Mouse (Mus musculus): ENCODE results near the gene Svep1.

The Svep1 gene

DNA sequence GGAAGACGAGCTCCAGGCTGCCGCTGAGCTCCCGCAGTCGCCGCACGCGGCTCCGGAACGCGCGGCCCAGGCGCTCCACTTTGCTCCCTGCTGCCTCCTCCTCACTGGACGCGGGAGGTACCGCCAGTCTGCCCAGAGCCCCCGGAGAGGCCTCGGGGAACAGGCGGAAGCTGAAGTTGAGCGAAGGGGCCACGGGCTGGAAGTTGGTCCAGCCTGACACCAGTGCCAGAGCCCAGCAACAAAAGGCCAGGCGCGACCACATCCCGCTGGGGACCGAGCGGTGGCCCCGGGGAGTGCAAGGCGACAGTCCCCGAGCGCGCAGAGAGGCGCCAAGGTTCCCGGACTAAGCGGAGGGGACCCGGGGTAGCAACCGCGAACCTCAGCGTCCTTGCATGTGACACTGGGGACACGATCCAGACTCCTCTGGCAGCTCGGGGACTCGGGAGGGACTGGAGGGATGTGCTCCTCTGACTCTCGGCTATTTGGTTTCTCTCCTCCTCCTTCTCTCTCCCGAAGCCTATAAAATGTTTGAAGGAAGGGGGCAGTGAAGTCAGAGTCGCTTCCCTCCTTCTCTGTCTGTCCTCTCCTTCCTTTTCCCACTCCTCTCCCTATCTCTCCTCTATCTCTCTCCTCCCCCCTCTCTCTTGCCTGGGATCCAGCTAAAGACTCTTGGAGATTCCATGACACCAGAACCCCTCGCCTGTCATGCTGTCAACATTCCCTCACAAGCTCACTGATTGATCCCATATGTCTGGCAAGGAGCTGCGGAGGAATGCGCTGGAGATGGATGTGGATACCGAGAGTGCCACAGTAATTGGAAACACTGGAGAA, at the start of gene Svep1:
Gene Svep1 (minus strand): TSS at position 745 of the 831 bp plus-strand sequence.
- DNase-seq (ENCODE audit: low spot score in 2 of 2), result no peak

DNA sequence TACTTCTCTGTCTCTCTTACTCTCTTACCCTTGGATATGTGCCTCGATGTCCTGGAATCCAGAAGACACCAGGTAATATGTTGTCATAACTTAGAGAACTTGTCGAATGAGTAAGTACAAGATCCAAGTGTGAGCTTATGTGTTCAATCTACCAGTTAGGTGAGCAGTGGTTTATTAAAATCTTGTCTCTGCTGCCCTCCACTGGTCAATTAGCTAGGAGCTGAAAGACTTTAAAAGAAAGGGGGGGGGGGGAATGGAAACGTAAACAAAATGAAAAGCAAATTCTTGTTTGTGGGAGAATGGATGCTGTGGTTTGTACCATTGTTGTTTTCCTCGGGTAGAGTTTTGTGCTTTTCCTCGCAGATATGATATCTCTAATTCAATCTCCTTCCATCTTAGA, 46.8 kb upstream of the Svep1 start:
- DNase-seq (ENCODE audit: low spot score in 2 of 2), result no peak

DNA sequence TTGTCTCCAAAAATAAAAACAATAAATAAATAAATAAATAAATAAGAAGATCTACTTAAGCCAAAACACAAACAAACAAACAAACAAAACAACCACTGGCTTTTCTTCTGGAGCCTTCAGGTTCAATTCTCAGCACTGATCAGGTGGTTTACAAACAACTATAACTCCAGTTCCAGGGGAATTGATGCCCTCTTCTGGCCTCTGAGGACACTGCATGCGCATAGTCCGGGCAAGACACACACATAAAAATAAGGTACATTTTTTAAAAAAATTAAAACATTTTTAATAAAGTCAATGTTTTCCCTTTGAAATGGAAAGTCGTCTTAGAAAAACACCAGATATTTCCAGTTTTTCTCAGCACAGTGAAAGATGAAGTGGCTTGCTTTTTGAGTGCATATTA, 45.7 kb upstream of the Svep1 start:
- no peak for DNase-seq (ENCODE audit: low spot score in 2 of 2)

DNA sequence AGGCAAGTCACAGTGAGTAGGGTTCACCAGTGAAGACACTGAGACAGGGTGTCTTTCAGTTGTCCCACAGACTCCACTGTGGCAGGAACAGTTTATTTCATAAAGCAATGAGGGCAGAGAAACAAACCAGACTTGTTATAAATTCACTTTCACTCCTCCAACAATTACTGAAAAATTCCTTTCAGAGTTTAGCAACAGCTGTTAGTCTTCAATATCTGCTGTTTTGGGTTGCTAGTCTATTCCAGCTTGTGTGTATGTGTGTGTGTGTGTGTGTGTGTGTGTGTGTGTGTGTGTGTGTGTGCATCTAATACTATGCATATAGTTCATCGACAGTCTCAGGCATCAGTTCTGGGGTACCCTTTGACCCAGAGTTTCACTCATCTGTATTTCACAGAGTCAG, 38.9 kb upstream of the Svep1 start:
- no peak for DNase-seq (ENCODE audit: low spot score in 2 of 2)

DNA sequence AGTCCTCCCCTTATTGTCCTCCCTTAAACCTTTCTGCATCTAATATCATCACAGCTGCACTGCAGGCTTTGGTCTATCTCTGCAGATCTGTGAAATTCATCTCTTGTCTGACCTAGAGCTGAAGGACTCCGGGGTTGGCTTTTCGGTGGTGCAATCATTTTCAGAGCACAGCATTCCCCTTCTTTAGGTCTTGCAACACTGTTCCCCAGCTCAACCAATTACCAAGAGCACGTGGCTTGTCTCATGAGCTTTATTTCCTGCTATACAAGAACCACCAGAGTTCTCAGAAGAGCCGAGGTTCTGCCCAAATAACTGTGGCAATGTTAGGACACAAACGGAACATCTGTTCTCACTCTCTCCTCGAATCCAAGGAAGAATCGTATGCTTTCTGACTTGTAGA, 33.8 kb upstream of the Svep1 start:
- DNase-seq (ENCODE audit: low spot score in 2 of 2), result no peak

DNA sequence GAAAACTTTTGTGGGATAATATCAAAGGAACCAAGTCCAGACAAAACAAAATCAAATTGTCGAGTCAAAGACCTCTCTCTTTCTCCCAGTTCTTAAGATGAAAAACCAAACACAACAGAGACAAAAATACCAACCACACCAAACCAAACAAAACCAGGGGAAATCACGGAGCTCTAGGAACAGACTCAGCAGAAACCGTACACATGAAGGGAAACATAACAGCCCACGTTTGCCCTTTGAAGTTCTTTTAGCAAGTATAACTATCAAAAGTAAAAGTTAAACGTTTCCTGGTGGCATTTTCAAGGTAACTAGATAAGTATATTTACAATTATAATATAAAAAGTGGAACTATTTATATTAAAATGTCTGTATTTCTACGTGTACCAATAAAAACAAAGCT, 29.2 kb upstream of the Svep1 start:
- DNase-seq (ENCODE audit: low spot score in 2 of 2), result no peak

DNA sequence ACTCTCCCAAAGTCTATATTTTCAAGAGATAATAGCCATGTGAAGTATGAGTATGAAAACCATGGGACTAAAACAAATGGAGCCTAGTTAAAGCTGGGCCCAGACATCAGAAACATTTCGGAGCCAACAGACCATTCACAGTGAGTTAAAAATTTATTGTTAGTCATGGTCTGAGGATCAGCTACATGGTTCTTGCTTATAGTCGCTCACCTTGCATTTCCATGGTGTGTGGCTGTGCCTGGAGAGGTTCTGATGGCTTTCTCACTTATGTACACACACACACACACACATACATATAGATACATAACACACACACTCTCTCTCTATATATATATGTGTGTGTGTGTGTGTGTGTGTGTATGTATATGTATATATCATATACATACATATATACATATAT, 16.8 kb upstream of the Svep1 start:
- no peak for DNase-seq (ENCODE audit: low spot score in 2 of 2)

DNA sequence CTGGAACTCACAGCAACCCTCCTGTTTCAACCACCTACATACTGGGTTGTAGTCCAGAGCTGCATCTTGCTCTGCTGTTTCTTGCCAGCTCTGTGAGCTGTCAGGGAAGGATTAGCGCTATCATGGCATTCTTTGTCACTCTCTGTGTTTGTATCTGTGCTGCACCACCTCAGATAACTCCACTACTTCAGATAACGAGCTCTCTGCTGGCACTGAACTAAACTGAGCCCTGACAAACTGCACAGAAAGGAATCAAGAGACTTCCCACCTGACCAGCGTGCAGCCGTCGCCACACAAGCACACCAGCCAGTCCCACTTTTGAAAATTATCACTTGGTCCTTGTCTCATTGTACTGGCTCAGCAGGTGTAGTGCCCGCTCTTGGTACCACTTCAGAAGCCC, 4.7 kb upstream of the Svep1 start:
- no peak for DNase-seq (ENCODE audit: low spot score in 2 of 2)

DNA sequence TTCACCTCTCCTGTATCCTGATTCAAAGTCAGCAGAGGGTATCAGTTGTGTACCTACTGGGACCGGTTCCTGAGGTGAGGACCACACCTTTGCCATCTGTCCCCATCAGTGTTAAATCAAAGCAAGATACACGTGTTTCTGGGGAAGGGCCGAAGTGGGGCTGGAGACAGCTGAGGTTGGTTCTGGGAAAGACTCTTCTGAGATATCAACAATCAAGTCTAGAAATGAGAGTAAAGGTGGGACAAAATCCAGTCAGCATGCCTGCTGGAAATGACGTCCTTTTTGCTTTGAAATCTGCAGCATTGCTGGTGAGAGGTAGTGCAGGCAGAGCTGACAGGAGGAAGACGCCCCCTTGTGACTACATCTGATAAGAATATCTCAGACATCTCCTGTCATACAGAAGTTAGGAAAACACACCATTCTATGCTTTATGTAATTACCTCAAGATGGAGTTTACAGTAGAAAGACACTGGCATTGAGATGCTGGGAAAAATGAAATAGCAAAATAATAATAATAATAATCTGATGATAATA, 4.0 kb upstream of the Svep1 start:
- DNase-seq (ENCODE audit: low spot score in 2 of 2), result no peak

DNA sequence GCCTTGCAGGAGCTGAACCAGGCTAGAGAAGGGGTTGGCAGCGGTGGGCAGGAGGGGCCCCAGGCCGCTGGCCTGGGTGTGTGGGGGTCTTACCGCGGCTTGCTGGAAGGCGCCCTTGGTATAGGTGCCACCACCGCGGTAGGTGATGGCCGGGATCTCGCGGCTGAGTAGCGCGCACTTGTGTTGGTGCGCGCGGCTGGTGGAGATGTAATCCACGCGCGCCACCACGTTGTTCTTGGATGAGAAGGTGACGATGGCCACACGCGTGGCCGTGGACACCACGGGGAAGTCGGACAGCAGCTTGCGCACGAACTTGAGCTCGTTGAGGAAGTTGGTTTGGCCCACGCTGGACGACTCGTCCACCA, 927 bp downstream of the Svep1 start:
- DNase-seq (ENCODE audit: low spot score in 2 of 2), result no peak

DNA sequence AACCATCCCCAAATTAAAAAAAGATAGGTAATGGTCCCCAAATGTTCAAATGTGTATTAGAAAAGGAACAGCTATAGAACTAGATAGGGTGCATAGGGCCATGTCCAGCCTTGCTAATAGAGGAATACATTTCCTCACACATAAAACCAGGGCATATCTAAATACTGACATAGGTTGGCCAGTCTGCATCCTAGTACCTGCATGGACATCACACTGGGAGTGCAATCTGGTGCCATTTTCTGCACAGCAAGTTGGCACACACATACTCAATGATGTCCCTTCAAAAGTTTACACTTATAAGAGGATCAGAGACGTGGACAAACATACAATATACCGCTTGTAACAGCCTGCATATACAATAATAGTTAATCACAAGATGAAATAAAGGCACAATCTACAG, 5.0 kb downstream of the Svep1 start:
- no peak for DNase-seq (ENCODE audit: low spot score in 2 of 2)

DNA sequence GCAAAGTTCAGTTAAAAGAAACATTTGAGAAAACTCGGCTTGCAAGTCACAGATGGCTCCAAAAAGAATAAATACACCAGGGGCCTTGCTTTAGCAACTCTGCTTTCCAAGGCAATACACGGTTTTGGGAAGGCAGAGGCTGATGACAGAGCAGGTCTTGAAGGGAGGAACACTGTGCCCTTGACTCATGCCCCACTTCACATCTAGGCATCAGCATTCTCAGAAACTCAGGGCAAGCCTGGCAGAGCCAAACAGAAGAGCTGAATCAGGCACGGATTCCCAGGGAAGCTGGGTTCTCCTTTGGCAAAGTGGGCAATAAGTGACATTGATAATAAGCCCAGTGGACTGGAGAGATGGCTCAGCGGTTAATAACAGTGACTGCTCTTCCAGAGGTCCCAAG, 5.8 kb downstream of the Svep1 start:
- no peak for DNase-seq (ENCODE audit: low spot score in 2 of 2)

DNA sequence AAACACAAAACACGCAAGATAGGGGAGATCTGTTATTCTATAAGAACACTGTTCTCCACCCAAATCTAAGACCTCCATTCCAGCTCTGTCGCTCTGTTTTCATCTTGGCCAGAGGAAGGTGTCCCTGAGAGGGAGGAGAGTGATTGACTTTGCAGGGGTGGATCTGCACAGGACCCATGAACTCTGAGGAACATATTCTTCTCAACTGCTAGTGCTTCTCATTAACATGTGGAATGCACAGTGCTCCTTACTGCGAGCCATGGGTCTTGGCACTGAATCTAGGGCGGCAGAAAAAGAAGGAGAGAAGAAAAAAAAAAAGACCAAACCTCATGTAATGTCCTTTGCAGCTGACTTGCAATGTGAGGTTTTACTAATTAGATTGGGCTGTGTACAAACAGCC, 9.4 kb downstream of the Svep1 start:
- DNase-seq (ENCODE audit: low spot score in 2 of 2), result no peak

DNA sequence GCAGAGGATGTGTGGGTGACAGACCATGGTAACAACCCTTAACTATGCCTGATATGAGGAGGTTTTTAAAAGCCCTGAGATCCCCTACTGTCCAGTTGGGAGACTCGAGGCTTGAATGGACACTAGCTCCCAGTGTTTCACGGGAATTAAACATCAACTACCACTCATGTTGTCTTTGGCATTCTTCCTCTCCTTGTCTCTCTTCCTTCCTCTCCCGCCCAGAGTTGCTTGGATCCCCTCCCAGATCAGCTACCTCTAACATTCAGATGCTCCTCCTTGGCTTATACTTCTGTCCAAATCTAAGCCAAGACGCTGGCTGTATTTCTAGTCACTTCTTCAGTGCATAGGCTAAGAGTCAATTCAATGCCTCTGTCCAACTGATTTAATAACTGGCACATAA, 9.9 kb downstream of the Svep1 start:
- no peak for DNase-seq (ENCODE audit: low spot score in 2 of 2)

DNA sequence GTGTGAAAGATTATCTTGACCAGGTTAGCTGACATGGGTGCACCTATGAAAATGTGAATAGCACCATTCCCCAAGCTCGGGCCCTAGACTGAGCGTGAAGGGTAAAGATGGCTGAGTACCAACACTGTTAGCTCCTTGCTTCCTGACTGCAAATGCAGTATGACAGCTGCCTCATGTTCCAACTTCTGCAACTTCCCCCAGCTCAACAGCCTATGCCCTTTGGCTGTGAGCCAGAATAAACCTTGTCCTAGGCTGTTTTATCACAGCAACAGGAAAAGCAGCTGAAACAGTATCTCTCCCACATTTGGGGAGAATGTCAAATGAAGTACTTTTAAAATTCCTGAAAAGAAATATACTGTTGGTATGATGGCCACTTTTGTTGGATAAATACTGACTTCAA, 10.7 kb downstream of the Svep1 start:
- no peak for DNase-seq (ENCODE audit: low spot score in 2 of 2)

DNA sequence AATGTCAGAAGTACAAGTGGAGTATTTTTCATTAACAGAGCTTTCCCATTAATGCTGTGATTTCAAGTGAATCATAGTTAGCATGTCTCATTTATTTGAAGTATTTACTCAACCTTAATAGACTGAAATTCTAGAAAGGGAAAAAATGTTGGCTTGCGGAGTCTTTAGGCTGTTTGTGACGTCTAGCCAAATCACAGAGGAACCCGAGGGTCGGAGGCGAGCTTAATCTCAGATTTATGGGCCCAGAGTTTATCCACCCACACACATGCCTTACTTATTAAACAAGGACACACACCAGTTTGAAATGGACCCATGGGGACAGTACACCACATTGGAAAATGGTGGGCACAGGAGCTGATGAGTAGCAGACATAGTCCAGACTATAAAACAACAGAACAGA, 17.4 kb downstream of the Svep1 start:
- DNase-seq (ENCODE audit: low spot score in 2 of 2), result no peak

DNA sequence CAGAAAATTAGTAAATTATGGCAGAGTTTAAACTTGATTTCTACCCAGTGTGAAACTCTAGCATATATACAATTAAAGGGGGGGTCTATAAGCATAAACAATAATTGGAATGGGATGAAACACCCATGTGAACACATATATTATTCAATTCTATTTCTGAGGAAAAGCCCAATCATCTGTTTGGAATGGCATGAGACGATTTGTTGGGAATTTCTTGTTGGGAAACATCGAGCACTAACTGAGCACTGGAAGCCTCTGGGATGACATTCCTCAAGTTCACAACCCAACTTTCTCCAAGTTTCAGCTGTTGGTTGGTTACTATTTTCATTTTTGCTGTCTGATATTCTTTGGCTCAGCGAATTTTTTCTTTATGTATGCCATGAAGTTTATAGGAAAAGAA, 21.3 kb downstream of the Svep1 start:
- DNase-seq (ENCODE audit: low spot score in 2 of 2), result no peak

DNA sequence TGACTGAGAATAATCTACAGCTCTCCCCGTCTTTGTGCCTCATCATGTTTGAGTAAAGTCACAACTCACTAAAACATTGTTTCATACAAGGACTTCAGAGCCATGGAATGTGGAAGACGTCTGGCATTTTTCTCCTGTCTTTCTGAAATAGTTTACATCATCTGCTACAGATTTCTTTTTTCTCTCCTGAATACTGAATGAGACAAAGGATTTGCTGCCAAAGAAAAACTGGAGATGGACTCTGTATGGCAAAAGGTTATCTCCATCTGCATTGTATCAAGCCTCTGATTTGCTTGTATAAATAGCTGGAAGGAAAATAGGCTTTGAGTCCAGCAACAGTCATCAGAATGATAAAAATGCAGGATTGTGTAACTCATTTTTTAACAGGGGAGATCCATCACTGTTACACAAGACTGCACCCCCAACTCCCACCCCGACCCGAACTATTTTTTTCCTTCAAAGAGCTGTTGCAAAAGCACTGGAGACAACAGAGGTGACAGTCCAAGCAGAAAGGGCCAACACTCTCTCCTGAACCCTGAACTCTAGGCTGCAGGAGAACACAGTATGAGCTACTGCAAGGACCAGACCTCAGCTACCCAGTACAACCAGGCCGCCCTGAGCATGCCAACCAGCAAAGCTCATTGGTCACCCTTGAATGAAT, 21.8 kb downstream of the Svep1 start:
- no peak for DNase-seq (ENCODE audit: low spot score in 2 of 2)

DNA sequence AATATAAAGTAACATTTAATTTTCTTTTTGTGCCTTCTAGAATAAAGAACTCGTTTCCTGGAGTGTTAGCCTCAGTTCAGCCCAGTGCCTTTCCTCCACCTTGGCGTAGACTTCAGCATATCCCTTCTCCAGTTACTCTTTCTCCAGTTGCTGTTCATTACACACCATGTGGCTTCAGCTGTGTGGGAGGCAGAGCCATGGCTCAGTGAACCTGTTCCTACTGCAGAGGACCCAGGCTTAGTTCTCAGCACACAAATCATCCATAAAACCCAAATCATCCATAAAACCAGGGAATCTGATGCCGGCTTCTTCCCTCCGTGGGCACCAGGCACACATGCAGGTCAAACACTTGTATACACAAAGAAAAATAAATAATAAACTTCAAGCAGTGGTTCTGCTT, 22.8 kb downstream of the Svep1 start:
- DNase-seq (ENCODE audit: low spot score in 2 of 2), result no peak

DNA sequence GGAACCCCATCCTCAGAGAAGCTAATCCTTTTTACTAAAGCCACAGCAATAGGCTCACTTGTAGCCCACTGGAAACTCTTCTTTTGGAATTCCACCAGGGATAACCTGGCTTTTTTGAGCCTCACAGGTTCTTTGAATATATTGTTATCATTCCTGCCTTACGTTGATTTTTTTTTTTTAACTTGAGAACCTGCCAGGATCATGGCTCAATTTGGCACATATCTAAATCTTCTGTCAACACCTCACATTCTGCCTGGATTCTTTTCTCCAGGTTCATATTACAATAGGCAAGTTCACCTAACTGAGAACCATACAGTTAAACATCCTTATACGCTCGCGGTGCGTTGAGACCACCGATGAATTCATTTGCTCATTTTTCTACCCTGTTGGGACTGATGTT, 28.2 kb downstream of the Svep1 start:
- DNase-seq (ENCODE audit: low spot score in 2 of 2), result no peak

DNA sequence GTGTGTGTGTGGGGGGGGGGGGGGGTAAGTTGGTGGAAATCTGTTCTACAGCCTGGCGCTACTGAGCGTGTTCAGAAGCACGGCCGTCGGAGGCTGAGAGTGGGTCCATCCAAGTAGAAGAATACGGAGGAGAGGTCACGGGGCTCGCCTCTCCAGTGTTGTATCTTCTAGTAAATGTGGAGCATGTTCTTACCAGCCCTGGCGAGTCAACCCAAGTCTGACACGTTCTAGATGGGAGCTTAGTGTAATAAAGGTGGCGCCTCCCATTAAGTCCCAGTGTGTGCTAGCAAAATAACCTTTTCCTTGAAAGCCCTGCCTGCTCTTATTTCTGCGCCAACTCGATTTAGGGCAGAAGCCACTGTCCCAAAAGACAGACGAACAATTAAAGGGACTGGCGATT, 29.4 kb downstream of the Svep1 start:
- DNase-seq (ENCODE audit: low spot score in 2 of 2), result no peak

DNA sequence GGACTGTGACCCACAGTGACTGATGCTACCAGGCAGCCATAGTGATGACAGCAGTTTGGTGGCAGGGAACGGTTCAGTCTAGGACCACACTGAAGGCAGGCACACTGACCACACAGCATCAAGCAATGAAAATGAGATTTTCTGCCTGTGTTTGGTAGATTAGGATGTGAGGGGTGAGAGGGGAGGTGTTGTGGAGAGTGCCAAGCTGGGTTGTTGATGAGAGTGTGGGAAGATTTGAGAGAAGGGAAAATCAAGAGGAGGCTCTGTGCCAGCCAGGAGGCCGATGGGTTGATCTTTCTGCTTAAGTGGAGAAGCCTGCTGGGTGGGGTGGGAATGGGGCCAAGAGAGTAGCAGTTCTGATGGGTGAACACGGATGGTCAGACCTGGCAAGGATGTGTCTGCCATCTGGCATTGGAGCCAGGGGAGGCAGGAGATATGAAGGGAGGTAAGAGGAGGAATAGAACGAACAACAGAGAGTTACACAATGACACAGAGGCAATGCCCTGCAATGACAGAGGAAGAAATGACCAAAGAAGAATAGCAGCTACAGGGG, 32.1 kb downstream of the Svep1 start:
- no peak for DNase-seq (ENCODE audit: low spot score in 2 of 2)

DNA sequence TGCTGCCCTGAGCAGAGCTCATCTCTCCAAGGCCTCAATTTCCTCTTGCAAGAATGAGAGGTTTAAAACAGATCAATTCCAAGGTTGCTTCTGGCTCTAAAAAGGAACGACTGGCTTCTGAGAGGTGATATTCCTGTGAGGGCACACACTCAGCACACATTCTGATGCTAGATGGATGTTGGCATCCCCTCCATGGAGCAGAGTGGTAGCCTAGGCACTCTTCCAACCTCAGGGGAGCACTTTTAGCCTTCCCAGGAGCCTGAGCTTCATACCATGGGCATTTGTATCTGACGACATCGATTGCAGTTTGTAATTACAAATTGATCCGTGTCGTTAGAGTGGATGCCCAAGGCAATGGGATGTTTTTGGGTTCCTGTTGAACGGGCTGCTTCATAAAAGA, 33.3 kb downstream of the Svep1 start:
- DNase-seq (ENCODE audit: low spot score in 2 of 2), result no peak

Measured in frontal cortex, postnatal 14 days (tissue).